Mouse (Mus musculus): ENCODE data around the gene Sqor. TPM values are rescaled to one million over a fixed set of nuclear protein-coding genes. Genes with fewer than 3 reads are reported as not detected.
A peak's percentile ranks its signal among the peaks of the same experiment; 100 is the strongest.

Sqor gene
- total RNA-seq, 2 experiments from 2014 or later: 22.2 to 22.8 TPM

GRCm38 (mm10) chr2:122781590-122782356, 16.7 kb downstream of the Sqor start:
- intact Hi-C loops (cut with DNase I): no loop called here
- DNase-seq: no peak

- DNase-seq: no peak
- intact Hi-C loops (cut with DNase I): no loop called here
These were observed 18.7 kb downstream of the Sqor start for GRCm38 (mm10) chr2:122783730-122784129.

GRCm38 (mm10) chr2:122784701-122785100, 19.7 kb downstream of the Sqor start:
- intact Hi-C loops (cut with DNase I): no loop called here
- DNase-seq: no peak

GRCm38 (mm10) chr2:122786167-122786566, 21.1 kb downstream of the Sqor start:
- DNase-seq: no peak
- intact Hi-C loops (cut with DNase I): no loop called here

- no peak for DNase-seq
- intact Hi-C loops (cut with DNase I): no loop called here
These were observed 24.3 kb downstream of the Sqor start for GRCm38 (mm10) chr2:122789311-122789710.

GRCm38 (mm10) chr2:122789730-122790129, 24.7 kb downstream of the Sqor start:
- intact Hi-C loops (cut with DNase I): no loop called here
- no peak for DNase-seq

- intact Hi-C loops (cut with DNase I): no loop called here
- DNase-seq: no peak
These were observed 39.4 kb downstream of the Sqor start for GRCm38 (mm10) chr2:122804392-122804791.

- no peak for DNase-seq
These were observed 41.0 kb downstream of the Sqor start for GRCm38 (mm10) chr2:122806040-122806439.

GRCm38 (mm10) chr2:122809027-122809426, 44.0 kb downstream of the Sqor start:
- no peak for DNase-seq
- intact Hi-C loops (cut with DNase I): no loop called here

More at GRCm38 (mm10) chr2:122806040-122806439, 41.0 kb downstream of the Sqor start:
- intact Hi-C loops (cut with DNase I): no loop called here

- no peak for DNase-seq
These were observed 51.9 kb downstream of the Sqor start for GRCm38 (mm10) chr2:122816986-122817385.

GRCm38 (mm10) chr2:122821246-122821645, 56.2 kb downstream of the Sqor start:
- intact Hi-C loops (cut with DNase I): loop anchor here (5.0 kb wide), 1 partner anchor 491 kb away; no protein-coding TSS in a partner anchor
- no peak for DNase-seq

More at GRCm38 (mm10) chr2:122816986-122817385, 51.9 kb downstream of the Sqor start:
- intact Hi-C loops (cut with DNase I): no loop called here

- DNase-seq: peak; percentile 46 to 56
- intact Hi-C loops (cut with DNase I): no loop called here
These were observed 60.6 kb downstream of the Sqor start for GRCm38 (mm10) chr2:122825406-122826236.

- DNase-seq: no peak
- intact Hi-C loops (cut with DNase I): no loop called here
These were observed 61.3 kb downstream of the Sqor start for GRCm38 (mm10) chr2:122826302-122826701.

- intact Hi-C loops (cut with DNase I): no loop called here
- peak in 1 of 2 experiments; percentile 2 for DNase-seq
These were observed 89.6 kb downstream of the Sqor start for GRCm38 (mm10) chr2:122854636-122855035.

GRCm38 (mm10) chr2:122855354-122855753, 90.3 kb downstream of the Sqor start:
- intact Hi-C loops (cut with DNase I): no loop called here
- peak; percentile 10 to 41 for DNase-seq

Other genes starting within 250 kb of the Sqor start
- 1 to 10 TPM; 7.5 to 8.2 TPM for gene Gatm, start 153.9 kb upstream of the Sqor start, total RNA-seq (2021)
- under 1 TPM in 1 of 2 experiments, not detected in 1; 0.45 TPM for gene AA467197, start 128.3 kb upstream of the Sqor start, total RNA-seq (2021)
- gene Slc30a4, start 62.6 kb upstream of the Sqor start, total RNA-seq (2021): 10 to 100 TPM; 14.9 to 15.0 TPM
- gene Bloc1s6, start 26.7 kb upstream of the Sqor start, total RNA-seq (2021): 10 to 100 TPM; 16.4 to 22.7 TPM